Comparison of ENCODE assay signal across 8 mouse cellular contexts in genomic region chr8:128519366-128519765, GRCm38 (mm10).
DNase-seq lines count a peak whose midpoint lies in the region; ATAC-seq lines count a peak whose summit lies in the region.

No protein-coding gene starts in this region.

- no peaks in the 10 kb centered on the region for H3K36me3 ChIP-seq in heart, embryonic 16.5 days (ENCODE audit: control insufficient read depth, insufficient read depth)
- no peaks in the 10 kb centered on the region for H3K36me3 ChIP-seq in liver, embryonic 13.5 days

- no peak overlapping the region for H3K4me3 ChIP-seq in heart, embryonic 16.5 days (ENCODE audit: low read length)
- no peak overlapping the region for H3K4me3 ChIP-seq in liver, embryonic 13.5 days (replicated peaks)

- no peak overlapping the region for H3K27ac ChIP-seq in heart, embryonic 16.5 days (ENCODE audit: low read length)
- no peak overlapping the region for H3K27ac ChIP-seq in liver, embryonic 13.5 days

- no peaks in the 10 kb centered on the region for H3K4me1 ChIP-seq in heart, embryonic 16.5 days (ENCODE audit: control insufficient read depth, insufficient read depth, low read length)
- no peaks in the 10 kb centered on the region for H3K4me1 ChIP-seq in liver, embryonic 13.5 days (replicated peaks)

- H3K4me2 ChIP-seq in heart, embryonic 16.5 days (ENCODE audit: low read depth, low read length), result no peak overlapping the region
- no peak overlapping the region for H3K4me2 ChIP-seq in liver, embryonic 13.5 days

- H3K9me3 ChIP-seq in heart, embryonic 16.5 days (replicated peaks; ENCODE audit: control insufficient read depth, low read length), result no peaks in the 10 kb centered on the region
- H3K9me3 ChIP-seq in liver, embryonic 13.5 days (replicated peaks), result no peaks in the 10 kb centered on the region

- DNase-seq in heart, adult 9 months (ENCODE audit: low spot score in 2 of 2), result no peak
- DNase-seq in CD4-positive helper T cell, adult 2 months (ENCODE audit: low read depth, low spot score), result peak; percentile 66
- peak; percentile 19 for DNase-seq in adrenal gland, postnatal 25 days
- peak; percentile 2 for DNase-seq in liver, embryonic 13.5 days
- peak; percentile 64 for DNase-seq in thymus, postnatal 4 days
- DNase-seq in right cerebral cortex, adult 2 months (ENCODE audit: low spot score in 2 of 2), result no peak
- DNase-seq in cerebellum, adult 11 months, result no peak

- peak; percentile 69 for ATAC-seq in heart, embryonic 16.5 days (replicated peaks; ENCODE audit: extremely low read depth, insufficient read depth, low FRiP score)
- no peak for ATAC-seq in liver, embryonic 13.5 days (ENCODE audit: low read depth)

- H3K9ac ChIP-seq in heart, embryonic 16.5 days (ENCODE audit: low read length), result no peak overlapping the region
- H3K9ac ChIP-seq in liver, embryonic 13.5 days, result no peak overlapping the region

- no peaks in the 10 kb centered on the region for H3K27me3 ChIP-seq in heart, embryonic 16.5 days (ENCODE audit: control insufficient read depth, insufficient read depth, low read length)
- H3K27me3 ChIP-seq in liver, embryonic 13.5 days, result no peaks in the 10 kb centered on the region

- 74% methylated on average over 1 of the region's 1 CpGs for WGBS in heart, embryonic 16.5 days
- WGBS in liver, embryonic 13.5 days (ENCODE audit: insufficient replicate concordance), result 45% methylated on average over 1 of the region's 1 CpGs

Comparison
In these comparisons a context has a peak if more than half of its experiments do, and no peak if none do; other contexts are left out.
1. DNase-seq: peak in CD4-positive helper T cell, adult 2 months (single experiment), adrenal gland, postnatal 25 days (single experiment), liver, embryonic 13.5 days (single experiment) and thymus, postnatal 4 days (single experiment); none in heart, adult 9 months (0 of 2), right cerebral cortex, adult 2 months (0 of 2) and cerebellum, adult 11 months (single experiment).